Comparison of ENCODE assay signal across 8 mouse cellular contexts in the genomic region with DNA sequence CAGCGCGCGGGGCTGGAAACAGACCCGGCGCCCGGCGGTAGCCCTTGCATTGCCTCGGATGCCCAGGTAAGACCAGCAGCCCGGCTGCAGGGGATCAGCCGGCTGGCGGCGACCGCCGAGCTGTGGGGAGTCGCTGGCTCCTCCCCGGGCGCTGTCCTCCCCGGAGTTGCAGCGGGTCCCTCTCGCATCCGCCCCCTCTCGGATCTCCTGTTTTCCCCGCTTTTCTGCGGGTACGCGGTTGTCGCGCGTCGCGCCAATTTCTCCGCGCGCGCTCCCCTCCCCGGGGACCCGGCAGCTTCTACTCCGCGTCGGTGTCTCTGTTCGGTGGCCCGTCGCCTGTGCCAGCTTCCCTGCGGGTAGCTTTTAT. TPM values are rescaled to one million over a fixed set of nuclear protein-coding genes. Genes with fewer than 3 reads are reported as not detected.
DNase-seq lines count a peak whose midpoint lies in the region; ATAC-seq and TF ChIP-seq lines count a peak whose summit lies in the region.

No protein-coding gene starts in this region.

- H3K4me2 ChIP-seq in heart, embryonic 15.5 days = peak overlapping the region; percentile 65
- peak overlapping the region; percentile 62 for H3K4me2 ChIP-seq in forebrain, embryonic 11.5 days (ENCODE audit: low read depth, low read length, severe bottlenecking)
- H3K4me2 ChIP-seq in liver, embryonic 14.5 days (ENCODE audit: low read depth) = peak overlapping the region; percentile 82

- H3K4me1 ChIP-seq in heart, embryonic 15.5 days (replicated peaks) = peaks cover 25% of the 10 kb centered on the region
- H3K4me1 ChIP-seq in G1E (ENCODE audit: insufficient read depth, low read depth, low read length) = peaks cover 62% of the 10 kb centered on the region
- peaks cover 3% of the 10 kb centered on the region; the same call in 1 of the 2 replicates for H3K4me1 ChIP-seq in forebrain, embryonic 11.5 days (replicated peaks; ENCODE audit: control insufficient read depth, insufficient read depth, low read length)
- H3K4me1 ChIP-seq in liver, embryonic 14.5 days (replicated peaks; ENCODE audit: control insufficient read depth in 2 of 2, insufficient read depth in 2 of 2, low read length in 1 of 2) = peaks cover 25 to 28% of the 10 kb centered on the region in 2 experiments

- no peaks in the 10 kb centered on the region for H3K27me3 ChIP-seq in heart, embryonic 15.5 days
- H3K27me3 ChIP-seq in G1E (ENCODE audit: insufficient read depth, low read length) = no peaks in the 10 kb centered on the region
- H3K27me3 ChIP-seq in forebrain, embryonic 11.5 days (ENCODE audit: control insufficient read depth, insufficient read depth, low read length) = no peaks in the 10 kb centered on the region
- no peaks in the 10 kb centered on the region for H3K27me3 ChIP-seq in liver, embryonic 14.5 days (ENCODE audit: control insufficient read depth, insufficient read depth, low read length)

- peaks cover 5% of the 10 kb centered on the region; the same call in 1 of the 2 replicates for H3K36me3 ChIP-seq in heart, embryonic 15.5 days
- peaks cover 45% of the 10 kb centered on the region for H3K36me3 ChIP-seq in G1E (replicated peaks)
- H3K36me3 ChIP-seq in forebrain, embryonic 11.5 days (ENCODE audit: control insufficient read depth, insufficient read depth, low read length) = no peaks in the 10 kb centered on the region
- no peaks in the 10 kb centered on the region; the same call in 1 of the 2 replicates for H3K36me3 ChIP-seq in liver, embryonic 14.5 days (replicated peaks; ENCODE audit: control insufficient read depth, insufficient read depth, low read depth)

- peak; percentile 75 for ATAC-seq in heart, embryonic 15.5 days (replicated peaks; ENCODE audit: insufficient number of reproducible peaks, insufficient read depth, low FRiP score, low read depth)
- no peak for ATAC-seq in G1E (ENCODE audit: extremely low read depth, insufficient number of reproducible peaks, low FRiP score, poor library complexity, severe bottlenecking)
- peak; percentile 86 for ATAC-seq in forebrain, embryonic 11.5 days (replicated peaks; ENCODE audit: low FRiP score)
- peak; percentile 80 for ATAC-seq in liver, embryonic 14.5 days (ENCODE audit: insufficient read depth)

- H3K9ac ChIP-seq in heart, embryonic 15.5 days = peak overlapping the region; percentile 81
- peak overlapping the region; percentile 72 for H3K9ac ChIP-seq in forebrain, embryonic 11.5 days (ENCODE audit: low read length)
- H3K9ac ChIP-seq in liver, embryonic 14.5 days (replicated peaks) = peak overlapping the region; percentile 82

- no peaks in the 10 kb centered on the region for H3K9me3 ChIP-seq in heart, embryonic 15.5 days (replicated peaks)
- H3K9me3 ChIP-seq in G1E (replicated peaks) = no peaks in the 10 kb centered on the region
- H3K9me3 ChIP-seq in forebrain, embryonic 11.5 days (ENCODE audit: control insufficient read depth, low read length) = no peaks in the 10 kb centered on the region
- H3K9me3 ChIP-seq in liver, embryonic 14.5 days (ENCODE audit: control insufficient read depth, low read length) = no peaks in the 10 kb centered on the region

- WGBS in heart, embryonic 15.5 days = under 1% methylated on average over 41 of the region's 44 CpGs
- WGBS in forebrain, embryonic 11.5 days = under 1% methylated on average over 42 of the region's 44 CpGs
- whole genome bisulfite sequencing in liver, embryonic 14.5 days (ENCODE audit: insufficient replicate concordance) = under 1% methylated on average over 39 of the region's 44 CpGs

- intact Hi-C loops in heart, postnatal 36 days (cut with DNase I) = loop anchor here (1.0 to 10.0 kb wide), 4 partner anchors 40 to 258 kb away; partner anchors contain the start of genes Ahctf1 and Gm10518

- TF ChIP-seq CTCF in G1E (IDR thresholded peaks at IDR 0.05; ENCODE audit: low read depth, low read length) = no peak
- peak; percentile 29; the same call in 1 of the 2 replicates for TF ChIP-seq CTCF in liver, embryonic 14.5 days (IDR thresholded peaks at IDR 0.05; ENCODE audit: low read depth)

- DNase-seq in heart, postnatal 36 days = no peak
- DNase-seq in G1E (ENCODE audit: low spot score) = peak; percentile 77
- no peak for DNase-seq in forebrain, embryonic 11.5 days (ENCODE audit: low spot score)
- peak in 1 of 3 experiments; percentile 60 for DNase-seq in liver, embryonic 14.5 days (ENCODE audit: low read depth in 3 of 3, low spot score in 3 of 3)
- no peak for DNase-seq in ovary, postnatal 10 days (ENCODE audit: low spot score)
- no peak for DNase-seq in T-cell, adult 2 months (ENCODE audit: low spot score)
- no peak for DNase-seq in adrenal gland, adult 18-20 months (ENCODE audit: low spot score in 2 of 2)

- no peak; the same call in 1 of the 2 replicates for TF ChIP-seq EP300 in liver, embryonic 14.5 days (IDR thresholded peaks at IDR 0.05; ENCODE audit: low read depth)

- H3K27ac ChIP-seq in heart, embryonic 15.5 days = peak overlapping the region; percentile 96
- peak overlapping the region; percentile 89 for H3K27ac ChIP-seq in forebrain, embryonic 11.5 days (ENCODE audit: low read depth, low read length)
- peak overlapping the region; percentile 76 for H3K27ac ChIP-seq in liver, embryonic 14.5 days

- H3K4me3 ChIP-seq in heart, embryonic 15.5 days = peak overlapping the region; percentile 83
- H3K4me3 ChIP-seq in G1E (ENCODE audit: low read depth, low read length) = peak overlapping the region; percentile 87
- peak overlapping the region; percentile 73 for H3K4me3 ChIP-seq in forebrain, embryonic 11.5 days (ENCODE audit: low read depth, low read length)
- H3K4me3 ChIP-seq in liver, embryonic 14.5 days (ENCODE audit: insufficient read depth in 1 of 2, low read depth in 2 of 2, low read length in 2 of 2) = peak overlapping the region; percentile 83 to 90

RNA-seq across cellular contexts. Expression of gene Cnst, which starts 0.4 kb away (rescaled TPM):
- 16.6 and 18.3 TPM in 2 replicates for polyA plus RNA-seq in heart, embryonic 15.5 days (2015; fragmentation: Nextera tagmentation; extraction: Ambion mirVana)
- total RNA-seq in heart, postnatal 36 days (2021) = 10 to 100 TPM; 45.2 to 45.4 TPM
- total RNA-seq in G1E (2014; fragmentation: Nextera tagmentation) (27.1 TPM in 2 replicates), G1E (2017) (31.6 and 32.9 TPM in 2 replicates)
- 14.4 and 14.6 TPM in 2 replicates for polyA plus RNA-seq in G1E (2012)
- polyA plus RNA-seq in forebrain, embryonic 11.5 days (2014; fragmentation: Nextera tagmentation; extraction: Ambion mirVana) = 23.5 and 23.6 TPM in 2 replicates
- 7.5 and 9.5 TPM in 2 replicates for polyA plus RNA-seq in liver, embryonic 14.5 days (2012; rRNA removed)
- polyA plus RNA-seq in liver, embryonic 14.5 days (2014; fragmentation: Nextera tagmentation; extraction: Ambion mirVana) = 10.2 and 11.6 TPM in 2 replicates
- 10 to 100 TPM; 26.0 to 30.7 TPM for total RNA-seq in adrenal gland, adult 18-20 months (2021)

RNA-seq across cellular contexts. Expression of gene Tfb2m, which starts 0.5 kb away (rescaled TPM):
- polyA plus RNA-seq in heart, embryonic 15.5 days (2015; fragmentation: Nextera tagmentation; extraction: Ambion mirVana) = 19.8 and 27.9 TPM in 2 replicates
- 10 to 100 TPM; 49.4 to 56.2 TPM for total RNA-seq in heart, postnatal 36 days (2021)
- 29.4 and 39.8 TPM in 2 replicates for total RNA-seq in G1E (2014; fragmentation: Nextera tagmentation)
- 40.5 and 51.9 TPM in 2 replicates for total RNA-seq in G1E (2017)
- polyA plus RNA-seq in G1E (2012) = 9.0 and 9.7 TPM in 2 replicates
- 23.8 and 25.1 TPM in 2 replicates for polyA plus RNA-seq in forebrain, embryonic 11.5 days (2014; fragmentation: Nextera tagmentation; extraction: Ambion mirVana)
- polyA plus RNA-seq in liver, embryonic 14.5 days (2012; rRNA removed) = 4.0 and 6.5 TPM in 2 replicates
- polyA plus RNA-seq in liver, embryonic 14.5 days (2014; fragmentation: Nextera tagmentation; extraction: Ambion mirVana) = 7.8 and 9.4 TPM in 2 replicates
- total RNA-seq in adrenal gland, adult 18-20 months (2021) = 10 to 100 TPM; 46.1 to 46.9 TPM

RNA-seq across cellular contexts. Expression of gene Smyd3, which starts 28.7 kb away (rescaled TPM):
- polyA plus RNA-seq in heart, embryonic 15.5 days (2015; fragmentation: Nextera tagmentation; extraction: Ambion mirVana) = 9.1 and 11.1 TPM in 2 replicates
- total RNA-seq in heart, postnatal 36 days (2021) = 1 to 10 TPM; 6.9 to 7.2 TPM
- total RNA-seq in G1E (2014; fragmentation: Nextera tagmentation) (15.8 and 17.1 TPM in 2 replicates), G1E (2017) (18.2 and 19.4 TPM in 2 replicates)
- polyA plus RNA-seq in G1E (2012) = 3.2 and 3.5 TPM in 2 replicates
- 14.1 and 16.1 TPM in 2 replicates for polyA plus RNA-seq in forebrain, embryonic 11.5 days (2014; fragmentation: Nextera tagmentation; extraction: Ambion mirVana)
- polyA plus RNA-seq in liver, embryonic 14.5 days (2012; rRNA removed) = 1.5 and 2.6 TPM in 2 replicates
- polyA plus RNA-seq in liver, embryonic 14.5 days (2014; fragmentation: Nextera tagmentation; extraction: Ambion mirVana) = 6.3 and 6.6 TPM in 2 replicates
- 1 to 10 TPM; 7.8 to 8.7 TPM for total RNA-seq in adrenal gland, adult 18-20 months (2021)
